Mouse (Mus musculus) midbrain, embryonic 14.5 days (tissue): Measurements from ENCODE around the gene Defa23. TPM values are rescaled to one million over a fixed set of nuclear protein-coding genes. Genes with fewer than 3 reads are reported as not detected.

Source experiments
- polyA plus RNA-seq: library from polyadenylated mRNA; unstranded; fragments of >200 nt; fragmentation: Nextera tagmentation; extraction: Ambion mirVana; gene quantifications from 2 replicates; pipeline ENCODE4 v1.2.1, GENCODE M21; 2014

The Defa23 gene
- polyA plus RNA-seq, 1 experiment from 2014 or later: not detected

Other genes with a start within 250 kb of the Defa23 start
- gene Defb33, start 162.4 kb upstream of the Defa23 start, polyA plus RNA-seq: not detected in 2 replicates
- not detected in 2 replicates for gene Gm15056, start 152.4 kb upstream of the Defa23 start, polyA plus RNA-seq
- gene Gm6040, start 133.0 kb upstream of the Defa23 start, polyA plus RNA-seq: not detected in 2 replicates
- not detected in 2 replicates for gene AY761185, start 110.3 kb upstream of the Defa23 start, polyA plus RNA-seq
- gene Defa21, start 29.5 kb upstream of the Defa23 start, polyA plus RNA-seq: not detected in 2 replicates
- gene Defa35, start 10.0 kb downstream of the Defa23 start, polyA plus RNA-seq: not detected in 2 replicates
- not detected in 2 replicates for gene Defa25, start 29.4 kb downstream of the Defa23 start, polyA plus RNA-seq
- not detected in 2 replicates for gene Gm14851, start 41.0 kb downstream of the Defa23 start, polyA plus RNA-seq
- gene Defa30, start 79.6 kb downstream of the Defa23 start, polyA plus RNA-seq: not detected in 2 replicates
- not detected in 2 replicates for gene Defa22, start 107.2 kb downstream of the Defa23 start, polyA plus RNA-seq
- gene Defa31, start 136.6 kb downstream of the Defa23 start, polyA plus RNA-seq: not detected in 2 replicates
- not detected in 2 replicates for gene Gm15293, start 146.5 kb downstream of the Defa23 start, polyA plus RNA-seq
- gene Gm15292, start 194.7 kb downstream of the Defa23 start, polyA plus RNA-seq: not detected in 2 replicates